Mouse (Mus musculus) right cerebral cortex, postnatal 36 days (tissue): ENCODE results near the gene Kcp.

Experiments used
- DNase-seq, 2 experiments: peaks; one replicate each; pipeline ENCODE4 v3.0.0; 2022; ENCODE audit warnings: low spot score in 2 of 2, mixed read lengths in 1 of 2

The Kcp gene

DNA sequence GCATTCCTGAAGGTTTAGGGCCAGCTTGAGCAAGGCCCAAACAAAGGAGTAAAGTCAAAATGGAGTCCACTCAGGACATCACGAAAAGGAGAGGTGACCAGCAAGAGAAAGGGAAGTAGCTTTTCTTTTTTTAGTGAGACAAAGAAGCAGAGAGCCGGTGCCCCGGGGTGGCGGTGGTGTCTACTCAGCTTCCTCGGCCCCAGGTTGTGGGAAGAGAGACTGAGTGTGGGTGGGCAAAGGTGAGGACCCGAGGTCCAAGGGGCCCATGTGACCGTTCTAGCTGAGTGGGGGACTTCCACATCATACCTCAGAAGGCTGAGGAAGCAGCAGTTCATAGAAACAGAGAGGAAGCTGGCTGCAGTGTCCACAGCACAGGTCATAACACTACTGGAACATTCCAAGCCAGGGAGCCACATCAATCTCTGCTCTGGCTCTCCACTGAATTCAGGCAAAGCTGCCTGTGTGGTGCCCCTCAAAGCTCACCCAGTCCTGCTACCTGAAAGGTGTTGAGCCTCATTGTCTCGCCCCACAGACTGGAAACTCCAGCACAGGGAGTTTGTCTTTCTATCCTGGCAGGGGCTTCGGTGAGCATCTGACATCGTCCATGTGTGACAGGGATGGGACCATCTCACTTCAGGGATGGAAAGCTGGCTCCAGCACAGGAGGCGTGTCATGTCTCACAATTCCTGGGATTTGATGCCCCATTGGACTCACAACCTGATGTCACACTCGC lies 15.7 kb upstream of the Kcp start:
- DNase-seq, result no peak

- no peak for DNase-seq
Measured at GRCm38 (mm10) chr6:29522626-29523300, 15.0 kb upstream of the Kcp start.

GRCm38 (mm10) chr6:29517139-29517538 lies 9.4 kb upstream of the Kcp start:
- DNase-seq, result peak in 1 of 2 experiments; percentile 35

DNA sequence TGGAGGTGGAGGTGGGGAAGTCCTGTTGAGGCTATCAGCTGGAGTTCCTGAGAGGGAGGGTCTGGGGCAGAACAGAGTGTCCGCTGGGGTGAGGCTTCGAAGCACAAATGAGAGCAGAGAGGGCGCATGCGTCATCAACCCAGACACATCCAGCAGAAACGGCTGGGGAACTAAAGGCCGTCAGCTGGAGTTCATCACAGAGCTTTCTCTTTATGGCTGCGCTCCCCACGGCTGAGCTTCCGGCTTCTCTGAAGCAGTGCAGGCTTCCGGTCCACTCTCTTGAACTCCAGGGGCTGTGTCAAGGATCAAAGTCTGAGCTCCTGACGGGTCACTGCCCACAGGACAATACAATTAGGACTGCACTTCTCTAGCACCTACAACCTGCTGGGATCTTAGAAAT lies 5.5 kb upstream of the Kcp start:
- DNase-seq, result no peak

DNA sequence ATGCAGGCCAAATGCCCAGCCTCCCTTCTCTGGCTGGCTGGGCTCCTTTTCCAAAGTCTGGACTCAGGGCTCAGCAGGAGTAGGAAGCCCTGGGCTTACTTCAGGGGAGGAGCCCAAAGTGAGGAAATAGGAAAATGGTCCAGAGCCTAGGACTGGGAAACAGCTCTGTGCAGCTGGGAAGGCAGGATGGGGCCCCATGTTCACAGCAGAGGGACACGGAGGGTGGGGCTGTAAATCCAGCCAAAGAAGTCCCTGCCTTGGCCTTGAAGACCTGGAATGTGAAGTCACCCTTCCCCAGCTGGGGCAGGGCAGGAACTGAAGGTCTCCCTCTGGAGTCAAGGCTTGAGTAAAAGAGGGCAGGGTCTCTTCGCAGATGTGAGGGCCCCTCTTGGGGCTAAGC lies 1.3 kb upstream of the Kcp start:
- no peak for DNase-seq

DNA sequence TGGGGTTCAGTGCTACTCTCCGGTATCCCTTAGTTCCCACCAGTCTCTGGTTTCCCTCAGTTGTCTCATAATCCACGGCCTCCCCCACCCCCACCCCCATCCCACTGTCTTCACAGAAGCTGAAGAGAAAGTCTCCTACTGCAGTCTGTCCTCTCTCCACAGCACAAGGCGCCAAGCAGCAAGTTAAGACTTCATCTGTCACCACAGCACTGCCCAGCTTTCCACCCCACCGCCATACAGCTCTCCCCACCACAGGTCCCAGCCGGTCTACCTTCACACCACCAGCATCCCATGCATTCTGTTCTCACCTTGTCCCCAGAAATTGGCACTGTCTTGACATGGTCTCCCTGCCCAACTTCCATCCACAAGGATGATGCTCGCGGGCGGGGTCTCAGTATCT lies 918 bp downstream of the Kcp start:
- no peak for DNase-seq

DNA sequence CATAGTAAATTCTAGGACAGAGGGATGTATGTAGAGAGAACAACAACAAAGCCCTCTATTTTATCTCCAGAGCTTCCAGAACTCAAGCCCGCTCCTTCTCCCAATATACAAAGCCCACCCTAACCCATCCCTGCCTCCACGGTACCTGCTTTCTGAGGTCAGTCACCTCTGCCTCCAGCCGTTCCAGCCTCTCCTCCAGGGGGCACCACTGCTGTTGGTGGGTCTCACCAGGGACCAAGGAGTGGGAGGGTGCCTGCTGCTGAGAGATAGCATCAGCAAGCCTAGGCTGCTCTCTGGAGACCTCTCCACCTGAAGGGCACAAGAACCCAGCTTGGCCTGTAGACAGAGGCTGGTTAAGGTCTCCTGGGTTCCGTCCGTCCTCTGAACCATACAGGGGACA lies 2.3 kb downstream of the Kcp start:
- no peak for DNase-seq

- DNase-seq, result no peak
Measured at GRCm38 (mm10) chr6:29501599-29501998, 6.2 kb downstream of the Kcp start.

- no peak for DNase-seq
Measured at GRCm38 (mm10) chr6:29500810-29501209, 6.9 kb downstream of the Kcp start.

DNA sequence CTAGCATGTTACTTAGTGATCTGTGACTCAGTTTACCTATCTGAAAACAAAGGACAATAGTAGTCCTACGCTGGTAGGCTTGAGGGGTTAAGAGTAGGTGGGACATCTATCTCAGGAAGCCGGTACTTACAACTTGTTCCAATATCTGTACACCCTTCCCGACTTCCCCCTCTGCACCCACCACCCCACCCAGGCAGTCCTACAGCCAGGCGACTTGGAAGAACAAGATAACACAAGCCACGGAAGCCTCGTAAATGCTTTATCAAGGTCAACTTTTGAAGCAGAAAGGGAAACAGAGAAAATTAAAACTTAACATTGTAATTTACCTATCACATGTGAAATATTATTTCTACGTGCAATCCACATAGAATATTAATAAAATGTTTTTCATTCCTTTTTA lies 7.6 kb downstream of the Kcp start:
- DNase-seq, result no peak

DNA sequence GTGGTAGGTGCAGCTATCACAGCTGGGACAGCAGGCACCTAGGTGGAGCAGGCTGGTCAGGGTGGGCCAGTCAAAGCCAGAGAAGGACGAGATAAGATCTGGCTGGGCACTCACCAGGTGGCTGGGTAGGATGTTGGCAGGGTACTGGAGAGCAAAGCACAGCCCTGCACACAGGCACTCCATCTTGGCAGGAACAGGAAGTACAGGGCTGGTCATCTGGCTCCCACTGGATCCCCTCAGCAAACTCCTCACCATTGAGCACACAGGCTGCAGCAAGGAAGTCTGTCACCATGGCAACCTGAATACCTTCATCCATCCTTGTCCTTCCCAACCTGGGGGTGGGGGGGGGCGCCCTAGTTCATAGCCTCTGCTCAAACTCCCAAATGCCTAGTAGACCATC lies 10.0 kb downstream of the Kcp start:
- no peak for DNase-seq

DNA sequence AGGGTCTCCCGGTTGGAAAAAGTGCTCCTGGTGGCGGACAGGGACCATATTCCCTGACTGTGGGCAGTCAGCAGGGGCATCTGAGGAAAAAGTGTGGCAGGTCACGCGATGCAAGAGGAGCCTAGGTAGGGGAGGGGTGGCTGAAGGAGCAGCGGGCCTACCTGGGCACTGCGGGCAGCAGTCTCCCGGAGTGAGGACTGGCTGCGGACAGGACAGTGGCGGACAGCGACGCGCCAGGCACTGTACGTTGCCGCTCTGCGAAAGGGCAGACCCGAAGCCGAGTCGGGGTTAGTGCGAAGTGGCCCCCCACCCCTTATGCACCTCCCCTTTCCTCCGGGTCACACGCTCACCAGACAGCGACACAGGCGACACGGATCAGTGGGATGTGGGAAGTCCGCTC lies 11.5 kb downstream of the Kcp start:
- no peak for DNase-seq

DNA sequence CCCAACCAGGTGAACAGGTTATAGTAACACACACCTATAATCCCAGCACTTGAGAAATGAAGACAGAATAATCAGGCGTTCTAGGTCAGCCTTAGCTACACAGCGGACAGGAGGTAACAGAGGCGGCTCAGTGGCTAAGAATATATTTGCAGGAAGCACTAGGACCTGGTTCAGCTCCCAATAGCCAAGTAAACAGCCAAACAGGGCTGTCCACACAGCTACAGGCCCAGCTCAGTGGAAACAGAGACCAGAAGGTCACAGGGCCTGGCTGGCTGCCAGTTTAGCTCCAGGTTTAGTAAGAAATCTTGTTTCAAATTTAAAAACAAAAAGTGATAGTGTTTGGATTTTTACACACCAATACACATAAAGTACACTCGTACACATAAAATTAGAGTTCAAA lies 13.7 kb downstream of the Kcp start:
- DNase-seq, result no peak

DNA sequence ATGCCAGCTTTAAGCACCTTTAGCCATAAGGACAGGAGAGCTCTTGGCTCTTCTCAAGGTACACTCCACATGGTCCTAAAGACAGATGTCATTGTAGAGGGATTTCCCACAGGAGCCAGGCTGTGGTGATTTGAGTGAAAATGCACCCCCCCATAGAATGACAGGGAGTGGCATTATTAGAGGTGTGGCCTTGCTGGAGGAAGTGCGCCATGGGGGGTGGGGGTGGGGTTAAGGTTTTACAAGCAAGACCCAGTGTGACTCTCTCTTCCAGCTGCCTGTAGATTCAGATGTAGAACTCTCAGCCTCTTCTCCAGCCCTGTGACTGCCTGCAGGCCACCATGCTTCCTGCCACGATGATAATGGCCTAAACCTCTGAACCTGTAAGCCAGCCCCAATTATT lies 21.8 kb downstream of the Kcp start:
- no peak for DNase-seq

DNA sequence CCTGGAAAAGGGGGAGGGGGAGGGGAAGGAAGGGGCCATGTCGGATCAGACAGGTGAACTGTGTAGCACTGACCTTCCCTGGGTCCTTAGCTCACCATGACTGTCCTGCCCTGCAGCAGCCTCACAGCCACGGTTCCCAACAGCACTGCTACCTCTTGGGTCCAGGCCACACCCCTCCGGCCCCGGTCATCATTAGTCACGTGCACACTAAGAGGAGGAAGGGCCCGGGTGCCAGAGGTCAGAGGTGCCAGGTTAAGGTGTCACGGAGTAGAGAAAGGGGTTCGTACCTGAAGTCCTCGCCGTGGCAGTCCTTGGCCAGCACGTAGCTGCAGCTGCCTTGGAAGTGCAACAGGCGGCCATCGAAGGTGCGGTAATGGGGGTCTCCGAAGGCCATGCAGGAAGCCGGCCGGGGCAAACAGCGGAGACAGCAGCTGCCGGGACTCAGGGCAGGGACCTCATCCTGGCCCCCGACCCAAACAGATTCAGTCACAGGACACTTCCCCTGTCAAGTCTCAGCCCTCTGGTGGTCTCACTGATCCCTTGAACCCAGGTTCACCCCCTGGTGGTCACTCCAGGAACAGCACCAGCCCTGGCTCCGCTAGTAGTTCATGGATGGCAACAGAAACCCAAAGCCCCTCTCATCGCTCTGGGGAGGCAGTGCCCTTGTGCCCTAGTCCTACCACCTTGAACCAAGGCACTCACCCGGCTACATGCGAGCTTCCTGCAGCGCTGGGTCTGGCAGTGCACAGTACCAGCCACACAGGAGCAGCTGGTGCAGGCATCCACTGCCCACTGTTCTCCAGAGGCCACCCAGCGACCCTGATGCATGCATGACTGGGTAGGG lies 22.8 kb downstream of the Kcp start:
- no peak for DNase-seq

GRCm38 (mm10) chr6:29482691-29483090 lies 25.1 kb downstream of the Kcp start:
- no peak for DNase-seq

DNA sequence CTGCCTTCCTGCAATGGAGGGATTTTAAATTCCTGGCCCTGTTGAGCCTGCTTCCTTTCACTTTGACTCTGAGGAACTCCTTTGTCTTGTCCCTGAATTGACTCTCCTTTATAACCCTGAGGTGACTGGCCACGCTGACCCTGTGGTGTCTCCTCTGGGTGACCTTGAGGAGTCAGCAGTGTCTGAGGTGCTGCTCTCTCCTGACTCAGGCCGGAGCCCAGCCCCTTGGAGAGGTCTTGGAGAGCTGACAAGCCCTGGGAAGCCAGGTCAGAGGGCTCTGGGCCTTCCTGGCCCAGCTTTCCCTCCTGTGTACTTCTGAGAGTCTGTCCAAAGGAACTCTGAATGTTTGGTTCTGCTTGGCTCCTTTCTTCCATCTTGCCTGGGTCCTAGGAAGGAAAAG lies 33.0 kb downstream of the Kcp start:
- no peak for DNase-seq

GRCm38 (mm10) chr6:29473941-29474691 lies 33.6 kb downstream of the Kcp start:
- peak; percentile 67 to 74 for DNase-seq

DNA sequence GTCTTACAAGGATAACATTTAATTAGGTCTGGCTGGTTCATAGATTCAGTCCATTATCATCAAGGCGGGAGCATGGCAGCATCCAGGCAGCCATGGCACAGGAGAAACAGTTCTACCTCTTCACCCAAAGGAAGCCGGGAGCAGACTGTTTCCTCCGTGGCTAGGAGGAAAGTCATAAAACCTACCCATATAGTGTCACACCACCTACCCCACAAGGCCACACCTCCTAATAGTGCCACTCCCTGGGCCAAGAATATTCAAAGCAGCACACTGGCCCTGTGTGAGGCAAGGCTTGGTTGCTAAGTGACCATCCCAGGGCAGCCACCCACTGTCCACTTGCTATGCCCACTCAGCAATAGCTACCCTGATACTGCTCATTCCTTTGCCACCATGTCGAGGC lies 36.6 kb downstream of the Kcp start, which contains the start of gene Atp6v1fnb:
Gene Atp6v1fnb, plus strand, starts transcription at position 301 of the 400 bp plus-strand sequence.
- DNase-seq, result no peak

DNA sequence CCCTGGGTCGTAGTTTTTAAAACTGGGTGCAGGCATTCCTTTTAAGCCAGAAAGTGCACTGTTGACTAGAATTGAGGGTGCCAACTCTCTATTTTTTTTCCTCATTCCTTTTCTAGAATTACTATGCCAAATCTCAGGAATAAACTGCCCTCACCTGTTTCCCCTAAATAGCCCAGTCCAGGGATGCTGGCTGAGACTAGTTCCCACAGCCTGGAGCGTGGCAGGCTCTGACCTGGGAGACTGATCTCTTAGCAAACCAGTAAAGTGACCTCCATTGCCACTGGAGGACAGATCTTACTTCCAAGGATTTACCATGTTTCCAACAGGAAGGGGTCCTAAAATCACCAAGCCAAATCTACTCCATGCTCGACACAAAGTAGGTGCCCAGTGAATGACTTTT lies 38.9 kb downstream of the Kcp start:
- no peak for DNase-seq

DNA sequence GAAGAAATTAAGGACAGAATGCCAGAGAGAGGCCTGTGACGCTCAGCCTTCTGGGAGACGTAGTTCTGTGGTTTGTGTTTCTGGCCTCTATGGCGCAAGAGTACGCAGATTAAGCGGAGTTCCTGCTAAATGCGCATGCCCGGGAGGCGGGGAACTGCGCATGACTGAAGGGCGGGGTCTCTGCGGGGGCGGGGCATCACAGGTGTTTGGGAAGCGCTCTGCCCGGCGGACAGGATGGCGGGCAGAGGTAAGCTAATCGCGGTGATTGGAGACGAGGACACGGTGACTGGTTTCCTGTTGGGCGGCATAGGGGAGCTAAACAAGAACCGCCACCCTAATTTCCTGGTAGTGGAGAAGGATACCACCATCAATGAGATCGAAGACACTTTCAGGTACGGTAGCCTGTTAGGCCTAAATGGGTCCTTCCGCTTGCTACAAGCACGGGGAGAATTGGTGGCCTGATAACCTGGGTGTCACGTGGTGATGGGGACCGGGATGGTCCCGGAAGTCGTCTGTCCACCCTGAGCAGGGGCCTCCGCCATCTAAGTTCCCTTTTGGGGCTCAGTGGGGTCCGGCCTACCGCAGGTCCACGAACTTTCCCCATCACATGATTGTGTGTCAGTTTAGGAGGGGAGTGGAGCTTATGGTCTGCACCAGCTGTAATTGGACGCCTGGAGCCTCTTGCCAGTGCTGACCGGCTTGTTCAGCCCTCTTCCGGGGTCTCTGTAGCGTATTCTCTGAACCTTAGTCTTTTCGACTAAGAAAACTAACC lies 40.0 kb downstream of the Kcp start, which contains the start of gene Atp6v1f:
Gene Atp6v1f, plus strand, starts transcription at position 136 of the 772 bp plus-strand sequence.
- DNase-seq, result peak; percentile 89
